Mouse (Mus musculus): ENCODE results near the gene Lpcat3.

Gene Lpcat3

DNA sequence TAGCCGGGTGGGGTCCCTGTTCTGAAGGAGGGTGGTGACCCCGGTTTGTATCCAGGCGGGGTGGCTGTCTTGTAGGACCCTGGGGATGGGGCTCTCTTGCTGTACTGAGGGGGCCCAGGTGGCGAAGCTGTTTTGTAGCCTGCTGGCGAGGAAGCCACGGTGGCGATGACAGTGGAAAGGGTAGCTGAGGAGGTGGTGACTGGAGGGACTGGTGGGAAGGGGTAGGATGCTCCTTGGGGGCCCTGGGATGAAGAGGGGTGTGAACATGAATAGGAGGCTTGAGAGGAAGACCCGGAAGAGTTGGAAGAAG, 83.4 kb downstream of the Lpcat3 start:
- POLR2A ChIA-PET, result interaction anchor here (0.5 to 23.3 kb wide), 21 partner anchors 11 to 1943 kb away, joined by 3 to 686 read pairs (median 8); partner anchors contain the start of genes Atn1 (in 3 of the 4), Emg1 (in 3 of the 4), Phb2 (in 3 of the 4) and Gm45234 (in 2 of the 4)
- CTCF ChIA-PET, result interaction anchor here (0.6 to 2.7 kb wide), 8 partner anchors 13 to 163 kb away, joined by 3 to 12 read pairs (median 4); partner anchors contain the start of genes Emg1 (in 1 of the 4) and Phb2 (in 1 of the 4)

DNA sequence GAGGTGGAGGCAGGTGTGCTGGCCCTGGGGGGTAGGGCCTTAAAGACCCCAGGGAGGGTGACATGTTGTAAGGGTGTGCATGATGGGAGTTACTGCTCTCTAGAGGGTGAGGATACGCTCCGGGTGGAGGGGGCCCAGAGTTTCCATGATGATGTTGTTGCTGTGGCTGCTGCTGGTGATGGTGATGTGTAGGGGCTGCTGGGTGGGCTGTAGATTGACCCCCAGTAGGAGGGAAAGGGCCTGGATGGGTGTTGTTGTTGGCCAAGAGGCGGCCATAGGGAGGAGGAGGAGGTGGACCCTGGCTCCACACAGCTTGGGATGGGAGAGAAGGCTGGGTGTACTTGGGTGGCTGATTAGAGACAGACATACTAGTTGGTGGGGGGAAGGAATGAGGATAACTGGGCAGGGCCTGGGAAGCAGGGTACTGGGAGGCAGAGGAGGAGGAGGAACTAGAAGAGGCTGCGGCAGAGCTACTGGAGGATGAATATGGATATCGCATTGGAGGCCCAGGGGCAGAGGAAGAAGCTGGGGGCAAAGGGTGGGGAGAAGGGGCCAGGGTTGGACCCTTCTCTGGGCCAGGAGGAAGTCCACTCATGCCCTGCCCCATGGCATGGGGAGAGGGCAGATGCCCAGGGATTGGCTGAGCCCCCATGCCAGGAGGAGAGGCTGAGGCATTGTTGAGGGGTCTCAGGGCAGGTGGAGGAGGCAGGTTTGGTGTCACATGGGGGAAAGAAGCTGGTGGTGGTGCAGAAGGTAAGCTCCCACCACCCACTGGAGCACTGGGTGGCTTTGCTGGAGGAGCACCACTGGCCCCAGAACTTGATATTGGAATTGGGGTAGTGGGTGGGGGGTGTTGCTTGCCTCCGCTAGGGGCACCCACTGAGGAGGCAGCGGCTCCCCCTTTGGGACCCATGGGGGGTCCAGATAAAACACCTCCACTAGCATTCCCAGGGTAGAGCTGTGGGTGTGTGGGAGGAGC, 84.1 kb downstream of the Lpcat3 start:
- ChIA-PET POLR2A (interaction anchor here (0.5 to 23.3 kb wide), 25 partner anchors 8 to 1944 kb away, joined by 3 to 686 read pairs (median 5); partner anchors contain the start of genes Atn1 (in 3 of the 4), Gm45234 (in 3 of the 4), Emg1 (in 2 of the 4) and Phb2 (in 2 of the 4)), CTCF (interaction anchor here (0.6 to 2.7 kb wide), 8 partner anchors 12 to 162 kb away, joined by 3 to 12 read pairs (median 4); partner anchors contain the start of genes Emg1 (in 1 of the 4) and Phb2 (in 1 of the 4))

DNA sequence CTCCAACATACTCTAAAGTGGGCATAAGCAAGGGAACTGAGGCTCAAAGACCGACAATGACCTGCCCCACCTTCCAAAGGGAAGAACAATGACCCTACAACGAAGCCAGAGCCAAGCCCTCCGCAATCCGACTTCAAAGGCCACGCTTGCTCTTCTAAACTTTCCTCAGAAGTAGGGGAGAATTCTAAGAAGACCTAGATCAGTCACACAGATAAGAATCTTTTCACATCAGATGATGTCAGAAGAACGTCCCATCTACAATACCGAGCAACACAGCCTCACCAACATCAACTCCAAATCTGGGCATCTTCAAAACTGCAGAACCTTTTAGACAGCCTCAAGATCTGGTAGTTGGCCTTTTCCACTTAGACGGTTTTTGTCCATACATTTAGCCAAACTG, 87.6 kb downstream of the Lpcat3 start:
- ChIA-PET POLR2A (interaction anchor here in 2 of 4 experiments (1.5 to 22.3 kb wide), 4 partner anchors 7 to 180 kb away, joined by 3 to 449 read pairs (median 94); partner anchors contain the start of genes Grcc10 (in 2 of the 2), Atn1 (in 1 of the 2), Gm45234 (in 1 of the 2) and Mlf2 (in 1 of the 2)), CTCF (no interaction called here)

DNA sequence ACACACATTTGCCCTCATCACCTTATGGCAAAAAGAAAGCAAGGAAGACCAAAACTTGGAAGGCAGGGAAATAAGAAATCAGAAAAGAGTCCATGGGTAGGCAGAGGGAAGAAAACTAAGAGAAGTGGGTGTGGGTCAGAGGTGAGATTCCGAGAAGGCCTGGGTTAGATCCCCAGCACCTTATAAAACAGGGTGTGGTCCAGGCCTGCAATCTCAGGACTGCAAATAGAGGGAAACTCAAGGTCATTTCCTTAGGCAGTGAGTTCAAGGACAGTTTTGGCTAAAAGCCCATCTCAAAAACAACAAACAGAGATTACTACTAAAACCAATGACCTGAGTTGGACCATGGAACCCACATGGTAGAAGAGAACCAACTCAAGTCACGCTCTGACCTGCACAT, 91.0 kb downstream of the Lpcat3 start:
- ChIA-PET POLR2A (interaction anchor here in 3 of 4 experiments (0.9 to 22.3 kb wide), 17 partner anchors 8 to 277 kb away, joined by 3 to 449 read pairs (median 10); partner anchors contain the start of genes Grcc10 (in 3 of the 3), Eno2 (in 2 of the 3), Ptpn6 (in 2 of the 3) and Emg1 (in 1 of the 3)), CTCF (no interaction called here)
